Mouse (Mus musculus) CH12.LX (cell line): Measurements from ENCODE around the gene Sik3.

ENCODE experiments used
- BHLHE40 ChIP-seq: IDR thresholded peaks from 2 replicates; pipeline ENCODE4 v1.6.1; 2011; ENCODE audit warnings: mild to moderate bottlenecking, low read depth, low read length, improper control_type of control experiment
- CTCF ChIP-seq, 2 experiments: IDR thresholded peaks in 1 of 2; conservative IDR thresholded peaks in 1 of 2; 2 replicates each; pipeline ENCODE4 v1.5.1; 2011 to 2012; ENCODE audit warnings: low read depth in 2 of 2, low read length in 2 of 2, improper control_type of control experiment in 1 of 2, inconsistent platforms in 1 of 2, mild to moderate bottlenecking in 1 of 2, moderate library complexity in 1 of 2
- ELF1 ChIP-seq: IDR thresholded peaks from 2 replicates; pipeline ENCODE4 v1.6.1; 2014; ENCODE audit warnings: low read depth, mild to moderate bottlenecking, inconsistent platforms, low read length, improper control_type of control experiment
- MAZ ChIP-seq: IDR thresholded peaks from 2 replicates; pipeline ENCODE4 v1.6.1; 2012; ENCODE audit warnings: low read depth, mild to moderate bottlenecking, inconsistent platforms, low read length, improper control_type of control experiment, moderate library complexity
- POLR2A ChIP-seq: IDR thresholded peaks from 2 replicates; pipeline ENCODE4 v1.6.1; 2011; ENCODE audit warnings: low read depth, mild to moderate bottlenecking, improper control_type of control experiment, low read length
- SIN3A ChIP-seq: IDR thresholded peaks from 2 replicates; pipeline ENCODE4 v1.6.1; 2012; ENCODE audit warnings: low read length, improper control_type of control experiment, inconsistent platforms

DNA sequence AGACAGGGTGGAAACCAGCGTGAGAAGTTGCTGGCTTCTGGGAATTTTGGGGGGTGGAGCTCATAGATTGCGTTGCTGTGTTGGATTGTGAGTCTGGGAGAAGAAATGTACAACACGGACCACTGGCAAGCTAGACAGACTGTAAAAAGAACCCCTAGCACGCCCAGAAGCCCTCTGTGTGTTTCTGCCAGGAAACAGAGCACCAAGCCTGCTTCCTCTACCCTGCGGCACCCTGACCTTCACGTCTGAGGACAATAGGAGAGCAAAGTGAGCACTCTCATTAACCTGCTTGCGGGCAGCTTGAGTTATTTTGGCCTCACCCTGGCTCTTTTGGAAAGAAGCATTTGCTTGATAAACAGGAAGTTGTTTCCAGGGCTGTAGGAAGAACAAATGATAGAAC lies 137.5 kb downstream of the Sik3 start:
- TF ChIP-seq MAZ (no peak), BHLHE40 (no peak), SIN3A (no peak), CTCF (conservative IDR thresholded peaks at IDR 0.05 in 1 of 2, IDR thresholded peaks at IDR 0.05 in 1 of 2; ENCODE audit: low read depth in 2 of 2, low read length in 2 of 2) (no peak), POLR2A (no peak), ELF1 (no peak)
